Mouse (Mus musculus) G1E (cell line): ENCODE results near the gene Prnd. TPM values are rescaled to one million over a fixed set of nuclear protein-coding genes. Genes with fewer than 3 reads are reported as not detected.

Experiments used
- ATAC-seq: 2 replicates; pipeline ENCODE4 v1.8.0; 2016; ENCODE audit warnings: mild to moderate bottlenecking; ENCODE audit not compliant: insufficient number of reproducible peaks, poor library complexity, low FRiP score, severe bottlenecking; ENCODE audit errors: extremely low read depth
- DNase-seq: peaks from one replicate; pipeline ENCODE4 v3.0.0; 2012; ENCODE audit warnings: low spot score
- H3K27me3 ChIP-seq: 2 replicates; pipeline ENCODE4 v1.6.1; 2012; ENCODE audit warnings: mild to moderate bottlenecking, low read length, inconsistent platforms; ENCODE audit not compliant: insufficient read depth
- H3K36me3 ChIP-seq: replicated peaks from 2 replicates; pipeline ENCODE3; 2012; ENCODE audit warnings: mild to moderate bottlenecking, inconsistent platforms
- H3K4me1 ChIP-seq: 2 replicates; pipeline ENCODE4 v1.6.1; 2012; ENCODE audit warnings: low read depth, low read length, inconsistent platforms, mixed read lengths; ENCODE audit not compliant: insufficient read depth
- H3K4me3 ChIP-seq: 2 replicates; pipeline ENCODE4 v1.5.1; 2012; ENCODE audit warnings: low read depth, mild to moderate bottlenecking, inconsistent platforms, low read length, moderate library complexity, mixed read lengths
- H3K9me3 ChIP-seq: replicated peaks from 2 replicates; pipeline ENCODE4 v1.6.1; 2012; ENCODE audit warnings: inconsistent platforms
- CTCF ChIP-seq: IDR thresholded peaks from 2 replicates; pipeline ENCODE4 v1.5.1; 2012; ENCODE audit warnings: low read depth, low read length, inconsistent platforms, mixed read lengths
- GATA1 ChIP-seq: IDR thresholded peaks from 2 replicates; pipeline ENCODE4 v1.6.1; 2012; ENCODE audit warnings: borderline replicate concordance, low read length, inconsistent platforms, mixed read lengths
- GATA2 ChIP-seq: IDR thresholded peaks from 2 replicates; pipeline ENCODE4 v1.6.1; 2012; ENCODE audit warnings: low read depth, low read length, inconsistent platforms, borderline replicate concordance
- POLR2AphosphoS5 ChIP-seq: IDR thresholded peaks from 2 replicates; pipeline ENCODE4 v1.6.1; 2012; ENCODE audit warnings: low read depth, low read length, inconsistent platforms; ENCODE audit not compliant: insufficient replicate concordance
- TAL1 ChIP-seq: conservative IDR thresholded peaks from 2 replicates; pipeline ENCODE4 v1.6.1; 2012; ENCODE audit warnings: low read depth, low read length, inconsistent platforms, mixed read lengths
- polyA plus RNA-seq: library from polyadenylated mRNA; stranded (reverse); fragments of >175 nt; gene quantifications from 2 replicates; pipeline ENCODE4 v1.2.3, GENCODE M21; 2012
- total RNA-seq, 2 experiments: library from RNA; stranded (forward) in 1 of 2; stranded (reverse) in 1 of 2; fragments of 200-1000 nt in 1 of 2; fragments of >200 nt in 1 of 2; fragmentation: Nextera tagmentation in 1 of 2; gene quantifications; 2 replicates each; pipeline ENCODE4 v1.2.3; 2014 to 2017

Gene Prnd
- total and polyA plus RNA-seq, 3 experiments: 0.05 TPM; not detected in 2

DNA sequence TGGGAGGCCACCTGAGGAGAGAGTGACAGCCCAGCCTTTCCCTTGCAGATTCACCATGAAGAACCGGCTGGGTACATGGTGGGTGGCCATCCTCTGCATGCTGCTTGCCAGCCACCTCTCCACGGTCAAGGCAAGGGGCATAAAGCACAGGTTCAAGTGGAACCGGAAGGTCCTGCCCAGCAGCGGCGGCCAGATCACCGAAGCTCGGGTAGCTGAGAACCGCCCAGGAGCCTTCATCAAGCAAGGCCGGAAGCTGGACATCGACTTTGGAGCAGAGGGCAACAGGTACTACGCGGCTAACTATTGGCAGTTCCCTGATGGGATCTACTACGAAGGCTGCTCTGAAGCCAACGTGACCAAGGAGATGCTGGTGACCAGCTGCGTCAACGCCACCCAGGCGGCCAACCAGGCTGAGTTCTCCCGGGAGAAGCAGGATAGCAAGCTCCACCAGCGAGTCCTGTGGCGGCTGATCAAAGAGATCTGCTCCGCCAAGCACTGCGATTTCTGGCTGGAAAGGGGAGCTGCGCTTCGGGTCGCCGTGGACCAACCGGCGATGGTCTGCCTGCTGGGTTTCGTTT is 2.4 kb downstream of the Prnd start:
- Histone ChIP-seq H3K36me3 (no peaks in the 10 kb centered on the region), H3K4me3 (no peak overlapping the region), H3K4me1 (peaks cover 14% of the 10 kb centered on the region), H3K9me3 (no peaks in the 10 kb centered on the region), H3K27me3 (peaks cover 29% of the 10 kb centered on the region)
- TF ChIP-seq GATA1: no peak
- no peak for TF ChIP-seq TAL1
- no peak for TF ChIP-seq GATA2
- no peak for TF ChIP-seq CTCF
- no peak for TF ChIP-seq POLR2AphosphoS5
- ATAC-seq (no peak), DNase-seq (no peak)

DNA sequence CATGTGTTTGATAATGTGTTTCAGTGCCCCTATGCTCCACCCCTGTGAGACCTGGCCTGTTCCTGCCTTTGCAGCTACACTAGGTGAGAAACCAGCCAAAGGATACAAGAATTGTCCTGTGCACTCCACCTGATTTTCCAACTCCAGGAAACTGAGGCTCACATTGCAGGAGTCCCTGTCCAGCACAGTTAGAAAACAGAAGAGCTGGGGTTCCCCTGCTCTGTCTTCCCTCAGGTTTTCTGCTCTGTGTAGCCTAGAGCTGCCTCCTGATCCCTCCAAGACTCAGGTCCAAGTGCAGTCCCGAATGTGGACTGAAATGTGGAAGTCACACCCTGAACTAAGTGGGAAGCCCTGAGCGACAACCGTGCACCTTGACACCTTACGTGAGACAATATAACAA is 3.0 kb downstream of the Prnd start:
- peaks cover 28% of the 10 kb centered on the region for H3K27me3 ChIP-seq
- no peaks in the 10 kb centered on the region for H3K36me3 ChIP-seq
- H3K4me3 ChIP-seq: no peak overlapping the region
- H3K4me1 ChIP-seq: peaks cover 14% of the 10 kb centered on the region
- no peak for TF ChIP-seq CTCF
- TF ChIP-seq GATA2: no peak
- TF ChIP-seq GATA1: no peak
- no peak for TF ChIP-seq TAL1
- TF ChIP-seq POLR2AphosphoS5: no peak
- DNase-seq: no peak
- ATAC-seq: no peak
- no peaks in the 10 kb centered on the region for H3K9me3 ChIP-seq

DNA sequence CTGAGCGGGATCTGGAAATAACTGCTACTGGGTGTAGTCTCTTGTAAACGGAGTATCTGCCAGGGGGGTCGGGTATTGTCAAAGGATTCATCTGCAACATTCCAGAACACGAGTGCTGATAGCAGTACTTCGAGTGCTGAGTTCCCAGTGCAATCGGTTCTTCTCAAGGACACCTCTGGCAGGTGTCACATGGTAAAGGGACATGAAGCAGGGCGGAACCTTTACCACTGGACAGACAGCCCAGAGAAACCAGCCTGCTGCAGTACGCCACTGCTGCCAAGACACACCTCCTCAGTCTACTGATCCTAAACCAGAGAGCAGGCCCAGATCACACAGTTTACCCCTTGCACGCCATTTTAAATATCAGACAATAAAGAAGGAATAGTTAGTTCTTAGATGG is 4.2 kb downstream of the Prnd start:
- Histone ChIP-seq H3K27me3 (peaks cover 29% of the 10 kb centered on the region), H3K9me3 (no peaks in the 10 kb centered on the region), H3K4me1 (peaks cover 10% of the 10 kb centered on the region), H3K36me3 (no peaks in the 10 kb centered on the region), H3K4me3 (no peak overlapping the region)
- DNase-seq: no peak
- TF ChIP-seq TAL1: no peak
- TF ChIP-seq GATA1: no peak
- no peak for TF ChIP-seq GATA2
- TF ChIP-seq POLR2AphosphoS5: no peak
- no peak for TF ChIP-seq CTCF
- ATAC-seq: no peak

DNA sequence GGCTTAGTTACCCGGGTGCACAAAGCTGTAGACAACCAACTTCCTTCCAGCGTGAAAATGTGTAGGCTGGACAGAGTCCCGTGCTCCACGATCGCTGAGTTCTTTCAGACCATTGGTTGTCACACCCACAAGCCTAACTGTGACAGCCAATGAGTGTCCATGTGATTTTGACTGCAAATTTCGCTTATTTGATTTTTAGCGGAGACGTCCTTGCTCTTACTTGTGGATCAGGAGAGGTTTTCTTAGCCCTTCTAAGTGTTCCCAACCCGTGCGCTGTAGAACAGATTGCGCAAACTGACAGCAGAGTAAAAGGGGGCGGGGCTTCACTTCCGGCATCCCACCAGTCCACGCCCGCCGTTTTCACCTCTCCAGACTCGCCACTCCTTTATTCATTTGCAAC is 4.6 kb downstream of the Prnd start:
- ATAC-seq (no peak; the same call in 1 of the 2 replicates), DNase-seq (no peak)
- peaks cover 10% of the 10 kb centered on the region for H3K4me1 ChIP-seq
- no peak for TF ChIP-seq GATA2
- no peak for TF ChIP-seq POLR2AphosphoS5
- TF ChIP-seq GATA1: no peak
- TF ChIP-seq TAL1: no peak
- no peak for TF ChIP-seq CTCF
- H3K27me3 ChIP-seq: peaks cover 29% of the 10 kb centered on the region
- H3K4me3 ChIP-seq: no peak overlapping the region
- no peaks in the 10 kb centered on the region for H3K36me3 ChIP-seq
- H3K9me3 ChIP-seq: no peaks in the 10 kb centered on the region

DNA sequence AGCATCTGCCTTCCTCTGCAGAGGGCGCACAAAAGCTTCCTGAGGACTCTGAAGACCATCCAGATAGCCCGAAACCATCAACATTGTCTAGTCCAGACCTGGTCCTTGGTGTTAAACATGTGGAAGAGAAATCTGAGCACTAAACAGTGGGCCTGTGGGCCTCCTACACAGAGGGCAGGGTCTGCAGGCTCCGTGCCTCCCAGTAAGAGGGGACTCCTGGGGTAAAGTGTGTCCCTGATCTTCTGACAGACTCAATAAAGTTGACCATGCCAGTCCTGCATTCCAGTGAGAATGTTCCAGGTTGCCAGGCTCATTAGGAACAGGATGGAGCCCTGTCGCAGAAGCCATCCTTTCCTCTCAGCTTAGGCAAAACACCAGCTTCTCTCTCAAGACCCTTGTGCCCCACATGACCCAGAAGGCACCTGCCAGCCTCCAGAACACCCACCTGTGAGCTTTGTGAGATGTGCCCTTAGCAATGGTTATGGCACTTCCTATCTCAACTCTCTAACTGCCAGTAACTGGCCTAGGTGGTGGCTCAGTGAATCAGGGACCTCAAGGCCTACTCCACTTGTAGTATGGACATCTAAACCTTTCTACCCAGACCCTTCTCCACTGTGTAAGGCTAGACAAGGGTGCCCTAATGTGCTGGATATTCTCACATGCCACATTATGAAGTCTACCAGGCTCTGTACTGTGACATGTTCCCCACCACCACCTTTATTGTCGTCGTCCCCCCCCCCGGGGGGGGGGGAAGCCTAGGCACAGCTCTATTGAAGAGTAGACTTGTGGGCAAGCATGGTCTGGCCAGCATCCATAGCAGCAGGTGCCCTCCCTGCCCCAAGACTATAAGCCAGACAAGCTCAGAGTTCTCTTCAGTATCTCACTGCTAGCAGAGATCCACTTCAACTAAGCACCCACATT is 5.9 kb downstream of the Prnd start:
- Histone ChIP-seq H3K4me3 (no peak overlapping the region), H3K27me3 (peaks cover 23% of the 10 kb centered on the region), H3K36me3 (no peaks in the 10 kb centered on the region), H3K9me3 (no peaks in the 10 kb centered on the region), H3K4me1 (peaks cover 6% of the 10 kb centered on the region; the same call in 1 of the 2 replicates)
- ATAC-seq: no peak
- TF ChIP-seq POLR2AphosphoS5: no peak
- no peak for TF ChIP-seq CTCF
- no peak for TF ChIP-seq TAL1
- TF ChIP-seq GATA1: no peak
- no peak for TF ChIP-seq GATA2
- no peak for DNase-seq

DNA sequence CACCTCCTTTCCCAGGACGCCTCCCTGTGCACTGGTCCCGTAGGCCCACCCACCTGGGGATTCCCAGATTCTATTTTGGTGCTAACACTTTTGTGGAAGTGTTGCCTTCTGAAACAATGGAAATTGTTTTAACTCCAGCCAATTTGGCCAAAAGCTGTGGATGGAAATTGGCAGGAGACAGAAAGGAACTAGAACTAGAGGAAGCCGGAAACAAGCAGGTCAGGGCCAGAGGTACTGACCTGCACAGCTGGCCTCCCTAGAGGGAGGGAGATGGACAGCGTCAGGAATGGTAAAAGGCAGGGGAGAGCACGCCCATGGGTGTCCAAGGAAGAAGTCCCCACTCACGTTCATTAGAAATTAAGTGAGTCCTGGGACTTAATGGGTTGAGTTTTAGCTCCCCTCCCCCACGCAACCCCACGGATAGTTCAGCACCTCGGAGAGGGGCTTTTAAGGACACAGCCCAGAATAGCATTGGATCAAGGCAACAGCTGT is 7.1 kb downstream of the Prnd start:
- no peak for ATAC-seq
- TF ChIP-seq TAL1 (no peak), GATA1 (no peak), CTCF (no peak), POLR2AphosphoS5 (no peak), GATA2 (no peak)
- Histone ChIP-seq H3K36me3 (no peaks in the 10 kb centered on the region), H3K27me3 (peaks cover 20% of the 10 kb centered on the region), H3K4me1 (peaks cover 6% of the 10 kb centered on the region; the same call in 1 of the 2 replicates), H3K4me3 (no peak overlapping the region), H3K9me3 (0 out of 2 replicates have a peak, but pooled peaks cover 2% of the 10 kb centered on the region)
- no peak for DNase-seq
